Mouse (Mus musculus) heart, embryonic 12.5 days (tissue): ENCODE data around the gene Hist1h4b. TPM values are rescaled to one million over a fixed set of nuclear protein-coding genes. Genes with fewer than 3 reads are reported as not detected.
"Not testable (repeated sequence)": the region's sequence is repeated elsewhere in the genome, so short reads cannot be mapped to it uniquely, and the experiment has no call there.

ENCODE experiments used
- ATAC-seq: fragments of 200-750 bp; cut with Nextera tagmentation; 2 replicates; pipeline ENCODE4 v1.8.0; 2017; ENCODE audit warnings: moderate TSS enrichment, moderate library complexity; ENCODE audit not compliant: insufficient number of reproducible peaks, low FRiP score
- H3K27ac ChIP-seq: fragments of 300-500 bp; sonication (generic); 2 replicates; pipeline ENCODE4 v1.5.1; 2016; ENCODE audit warnings: mild to moderate bottlenecking, moderate library complexity; ENCODE audit not compliant: poor library complexity, severe bottlenecking
- H3K27me3 ChIP-seq: fragments of 300-500 bp; sonication (generic); replicated peaks from 2 replicates; pipeline ENCODE4 v1.6.1; 2016; ENCODE audit warnings: mild to moderate bottlenecking, moderate library complexity
- H3K36me3 ChIP-seq: fragments of 300-500 bp; sonication (generic); 2 replicates; pipeline ENCODE4 v1.6.1; 2016; ENCODE audit warnings: mild to moderate bottlenecking, moderate library complexity
- H3K4me1 ChIP-seq: fragments of 300-500 bp; sonication (generic); replicated peaks from 2 replicates; pipeline ENCODE4 v1.6.1; 2016; ENCODE audit warnings: mild to moderate bottlenecking
- H3K4me2 ChIP-seq: fragments of 300-500 bp; sonication (generic); 2 replicates; pipeline ENCODE4 v1.6.1; 2016; ENCODE audit warnings: mild to moderate bottlenecking, moderate library complexity
- H3K4me3 ChIP-seq: fragments of 300-500 bp; sonication (generic); 2 replicates; pipeline ENCODE4 v1.5.1; 2016; ENCODE audit warnings: mild to moderate bottlenecking
- H3K9ac ChIP-seq: fragments of 300-500 bp; sonication (generic); 2 replicates; pipeline ENCODE4 v1.6.1; 2016; ENCODE audit warnings: mild to moderate bottlenecking, moderate library complexity
- H3K9me3 ChIP-seq: fragments of 300-500 bp; sonication (generic); replicated peaks from 2 replicates; pipeline ENCODE4 v1.6.1; 2016; ENCODE audit warnings: mild to moderate bottlenecking, moderate library complexity
- WGBS: fragments of 180-500 bp; shearing (Covaris S2); methylation state at CpG from one replicate; pipeline ENCODE4 v1.1.7; 2016; 5-methylcytosine and 5-hydroxymethylcytosine counted together
- polyA plus RNA-seq: library from polyadenylated mRNA; unstranded; fragments of >200 nt; fragmentation: Nextera tagmentation; extraction: Ambion mirVana; gene quantifications from 2 replicates; pipeline ENCODE4 v1.2.1, GENCODE M21; 2016

Gene Hist1h4b
- polyA plus RNA-seq, result 2.1 and 2.3 TPM in 2 replicates

GRCm38 (mm10) chr13:23756790-23757189 lies at the start of gene Hist1h4b:
Hist1h4b (plus strand) TSS chr13:23757013.
- H3K4me2 ChIP-seq, result peak within 1 kb of the TSS; percentile 77
- under 1% methylated on average over 13 of the region's 22 CpGs for WGBS
- H3K36me3 ChIP-seq, result no peaks in the 10 kb centered on the region
- peak; percentile 81 for ATAC-seq
- no peaks in the 10 kb centered on the region for H3K9me3 ChIP-seq
- peak within 1 kb of the TSS; percentile 51 for H3K4me3 ChIP-seq
- H3K4me1 ChIP-seq, result peaks cover 12% of the 10 kb centered on the region
- peak within 1 kb of the TSS; percentile 81 for H3K9ac ChIP-seq
- no peaks in the 10 kb centered on the region for H3K27me3 ChIP-seq
- H3K27ac ChIP-seq, result peak within 1 kb of the TSS; percentile 93

GRCm38 (mm10) chr13:23708041-23708440 lies 48.8 kb upstream of the Hist1h4b start:
- Histone ChIP-seq H3K4me3 (no peak overlapping the region), H3K4me1 (peaks cover 29% of the 10 kb centered on the region), H3K36me3 (no peaks in the 10 kb centered on the region), H3K27ac (peak overlapping the region; percentile 48), H3K27me3 (0 out of 2 replicates have a peak, but pooled peaks cover 3% of the 10 kb centered on the region), H3K4me2 (no peak overlapping the region), H3K9ac (no peak overlapping the region), H3K9me3 (no peaks in the 10 kb centered on the region)
- no peak for ATAC-seq
- WGBS, result 74% methylated on average over 4 of the region's 4 CpGs

GRCm38 (mm10) chr13:23708654-23709053 lies 48.2 kb upstream of the Hist1h4b start:
- Histone ChIP-seq H3K27me3 (no peaks in the 10 kb centered on the region), H3K36me3 (no peaks in the 10 kb centered on the region), H3K9ac (no peak overlapping the region), H3K27ac (peak overlapping the region; percentile 48), H3K9me3 (no peaks in the 10 kb centered on the region), H3K4me2 (no peak overlapping the region), H3K4me3 (no peak overlapping the region), H3K4me1 (peaks cover 33% of the 10 kb centered on the region)
- WGBS, result 56% methylated on average over 4 of the region's 4 CpGs
- no peak for ATAC-seq

- Histone ChIP-seq H3K27me3 (no peaks in the 10 kb centered on the region), H3K36me3 (no peaks in the 10 kb centered on the region), H3K4me1 (peaks cover 33% of the 10 kb centered on the region), H3K4me2 (peak overlapping the region; percentile 87), H3K9ac (peak overlapping the region; percentile 73), H3K4me3 (peak overlapping the region; percentile 55), H3K9me3 (no peaks in the 10 kb centered on the region), H3K27ac (0 out of 2 replicates have a peak overlapping the region, but pooled peaks have one; percentile 25)
- 33% methylated on average over 13 of the region's 15 CpGs for WGBS
- ATAC-seq, result no peak
Measured at GRCm38 (mm10) chr13:23709714-23710373, 47.0 kb upstream of the Hist1h4b start.

GRCm38 (mm10) chr13:23710374-23711089 lies 46.3 kb upstream of the Hist1h4b start, which contains the start of gene Hfe:
Hfe (minus strand) TSS chr13:23710854.
- peak within 1 kb of the TSS; percentile 87 for H3K4me2 ChIP-seq
- H3K9ac ChIP-seq, result peak within 1 kb of the TSS; percentile 73
- no peaks in the 10 kb centered on the region for H3K36me3 ChIP-seq
- no peaks in the 10 kb centered on the region for H3K9me3 ChIP-seq
- H3K27me3 ChIP-seq, result no peaks in the 10 kb centered on the region
- H3K4me3 ChIP-seq, result peak within 1 kb of the TSS; percentile 55
- ATAC-seq, result peak; percentile 77
- H3K4me1 ChIP-seq, result peaks cover 33% of the 10 kb centered on the region
- 3% methylated on average over 17 of the region's 17 CpGs for WGBS
- peak within 1 kb of the TSS; percentile 25; the same call in 1 of the 2 replicates for H3K27ac ChIP-seq

GRCm38 (mm10) chr13:23716261-23717042 lies 40.4 kb upstream of the Hist1h4b start:
- Histone ChIP-seq H3K27ac (no peak overlapping the region), H3K36me3 (no peaks in the 10 kb centered on the region), H3K9me3 (no peaks in the 10 kb centered on the region), H3K27me3 (no peaks in the 10 kb centered on the region), H3K4me3 (no peak overlapping the region), H3K4me1 (peaks cover 10% of the 10 kb centered on the region), H3K9ac (no peak overlapping the region), H3K4me2 (no peak overlapping the region)
- no peak for ATAC-seq
- 49% methylated on average over 5 of the region's 5 CpGs for WGBS

- no peaks in the 10 kb centered on the region for H3K36me3 ChIP-seq
- peaks cover 10% of the 10 kb centered on the region for H3K4me1 ChIP-seq
- no peak overlapping the region for H3K4me3 ChIP-seq
- H3K27ac ChIP-seq, result no peak overlapping the region
- WGBS, result 40% methylated on average over 11 of the region's 11 CpGs
- no peak overlapping the region for H3K9ac ChIP-seq
- no peak for ATAC-seq
- no peaks in the 10 kb centered on the region for H3K9me3 ChIP-seq
- H3K4me2 ChIP-seq, result no peak overlapping the region
- no peaks in the 10 kb centered on the region for H3K27me3 ChIP-seq
Measured at GRCm38 (mm10) chr13:23717176-23717575, 39.6 kb upstream of the Hist1h4b start.

GRCm38 (mm10) chr13:23717593-23718245 lies 39.1 kb upstream of the Hist1h4b start:
- ATAC-seq, H3K9me3 ChIP-seq, H3K27ac ChIP-seq, H3K4me2 ChIP-seq, H3K9ac ChIP-seq, H3K36me3 ChIP-seq, H3K27me3 ChIP-seq, H3K4me3 ChIP-seq: not testable (repeated sequence)
- 30% methylated on average over 2 of the region's 2 CpGs for WGBS
- H3K4me1 ChIP-seq, result peaks cover 10% of the 10 kb centered on the region

GRCm38 (mm10) chr13:23724239-23724638 lies 32.6 kb upstream of the Hist1h4b start:
- 40% methylated on average over 4 of the region's 4 CpGs for WGBS
- peak overlapping the region; percentile 13; the same call in 1 of the 2 replicates for H3K27ac ChIP-seq
- ATAC-seq, result no peak

GRCm38 (mm10) chr13:23725213-23725612 lies 31.6 kb upstream of the Hist1h4b start:
- 50% methylated on average over 1 of the region's 1 CpGs for WGBS
- no peak for ATAC-seq
- peaks cover 23% of the 10 kb centered on the region for H3K4me1 ChIP-seq

More at GRCm38 (mm10) chr13:23724239-23724638, 32.6 kb upstream of the Hist1h4b start:
- no peaks in the 10 kb centered on the region for H3K36me3 ChIP-seq
- H3K9ac ChIP-seq, result no peak overlapping the region
- peaks cover 23% of the 10 kb centered on the region for H3K4me1 ChIP-seq
- H3K9me3 ChIP-seq, result 0 out of 2 replicates have a peak, but pooled peaks cover 4% of the 10 kb centered on the region
- H3K4me3 ChIP-seq, result no peak overlapping the region
- 0 out of 2 replicates have a peak overlapping the region, but pooled peaks have one; percentile 2 for H3K4me2 ChIP-seq
- no peaks in the 10 kb centered on the region for H3K27me3 ChIP-seq

More at GRCm38 (mm10) chr13:23725213-23725612, 31.6 kb upstream of the Hist1h4b start:
- Histone ChIP-seq H3K9me3 (0 out of 2 replicates have a peak, but pooled peaks cover 4% of the 10 kb centered on the region), H3K27ac (no peak overlapping the region), H3K4me3 (no peak overlapping the region), H3K27me3 (no peaks in the 10 kb centered on the region; the same call in 1 of the 2 replicates), H3K9ac (no peak overlapping the region), H3K36me3 (no peaks in the 10 kb centered on the region), H3K4me2 (no peak overlapping the region)
